8 mouse cellular contexts compared by ENCODE assay signal in genomic region chr17:68273527-68273926, GRCm38 (mm10). TPM values are rescaled to one million over a fixed set of nuclear protein-coding genes. Genes with fewer than 3 reads are reported as not detected.
A peak's percentile ranks its signal among the peaks of the same experiment; 100 is the strongest.
DNase-seq lines count a peak whose midpoint lies in the region; ATAC-seq and TF ChIP-seq lines count a peak whose summit lies in the region.

Gene L3mbtl4, plus strand, starts transcription at chr17:68273797.

- no peak within 1 kb of the TSS for H3K27ac ChIP-seq in kidney, embryonic 14.5 days (ENCODE audit: low read depth, low read length)
- H3K27ac ChIP-seq in kidney, adult 2 months (ENCODE audit: insufficient read depth, low read depth, low read length) = no peak within 1 kb of the TSS
- H3K27ac ChIP-seq in forebrain, embryonic 14.5 days (ENCODE audit: low read depth, low read length) = no peak within 1 kb of the TSS
- no peak within 1 kb of the TSS for H3K27ac ChIP-seq in testis, adult 2 months (ENCODE audit: control insufficient read depth, insufficient read depth, low read depth, low read length)

- H3K4me3 ChIP-seq in kidney, embryonic 14.5 days (ENCODE audit: low read length) = peak within 1 kb of the TSS; percentile 45
- no peak within 1 kb of the TSS for H3K4me3 ChIP-seq in kidney, adult 2 months (ENCODE audit: insufficient read depth, low read depth, low read length)
- H3K4me3 ChIP-seq in forebrain, embryonic 14.5 days (ENCODE audit: low read depth, low read length) = peak within 1 kb of the TSS; percentile 51
- peak within 1 kb of the TSS; percentile 58 for H3K4me3 ChIP-seq in testis, adult 2 months (ENCODE audit: control insufficient read depth, low read depth, low read length)

- under 1% methylated on average over 27 of the region's 29 CpGs for WGBS in kidney, embryonic 14.5 days
- 2% methylated on average over 29 of the region's 29 CpGs for WGBS in kidney, adult 2 months
- WGBS in forebrain, embryonic 14.5 days = 0% methylated on average over 29 of the region's 29 CpGs

- TF ChIP-seq CTCF in kidney, adult 2 months (conservative IDR thresholded peaks at IDR 0.05; ENCODE audit: insufficient read depth, insufficient read length, low read depth, low read length) = no peak
- TF ChIP-seq CTCF in brain, embryonic 14.5 days (IDR thresholded peaks at IDR 0.05; ENCODE audit: borderline replicate concordance, extremely low read depth, insufficient read depth, insufficient read length) = peak; percentile 25; the same call in 1 of the 2 replicates
- no peak for TF ChIP-seq CTCF in testis, adult 2 months (IDR thresholded peaks at IDR 0.05; ENCODE audit: control insufficient read depth, insufficient read depth, insufficient replicate concordance, low read depth, low read length)

- peak; percentile 91 for ATAC-seq in kidney, embryonic 14.5 days (ENCODE audit: low FRiP score, low TSS enrichment)
- ATAC-seq in forebrain, embryonic 14.5 days = peak; percentile 88
- no peak for ATAC-seq in inflammation-experienced regulatory T-cells, adult 6 months

- peaks cover 5% of the 10 kb centered on the region; the same call in 1 of the 2 replicates for H3K4me1 ChIP-seq in kidney, embryonic 14.5 days (ENCODE audit: control insufficient read depth, insufficient read depth, low read length)
- H3K4me1 ChIP-seq in kidney, adult 2 months (ENCODE audit: control insufficient read depth, insufficient read depth, low read length) = peaks cover 4% of the 10 kb centered on the region; the same call in 1 of the 2 replicates
- peaks cover 4% of the 10 kb centered on the region for H3K4me1 ChIP-seq in forebrain, embryonic 14.5 days (ENCODE audit: control insufficient read depth, insufficient read depth, low read length)
- peaks cover 9% of the 10 kb centered on the region for H3K4me1 ChIP-seq in testis, adult 2 months (ENCODE audit: control insufficient read depth, insufficient read depth, low read length)

- H3K9ac ChIP-seq in kidney, embryonic 14.5 days (ENCODE audit: low read depth, low read length) = peak within 1 kb of the TSS; percentile 34; the same call in 1 of the 2 replicates
- H3K9ac ChIP-seq in forebrain, embryonic 14.5 days (ENCODE audit: low read length) = peak within 1 kb of the TSS; percentile 66

- H3K9me3 ChIP-seq in kidney, embryonic 14.5 days (ENCODE audit: control insufficient read depth, low read length) = no peaks in the 10 kb centered on the region
- H3K9me3 ChIP-seq in forebrain, embryonic 14.5 days (replicated peaks; ENCODE audit: control insufficient read depth, low read length) = no peaks in the 10 kb centered on the region

- no peak for TF ChIP-seq POLR2A in kidney, adult 2 months (IDR thresholded peaks at IDR 0.05; ENCODE audit: low read depth, low read length)
- TF ChIP-seq POLR2A in brain, embryonic 14.5 days (IDR thresholded peaks at IDR 0.05; ENCODE audit: borderline replicate concordance, extremely low read depth, insufficient read depth, insufficient read length, poor library complexity, severe bottlenecking) = no peak
- no peak for TF ChIP-seq POLR2A in testis, adult 2 months (IDR thresholded peaks at IDR 0.05; ENCODE audit: control insufficient read depth, low read depth, low read length)

- H3K4me2 ChIP-seq in kidney, embryonic 14.5 days (replicated peaks; ENCODE audit: low read depth, low read length) = peak within 1 kb of the TSS; percentile 87
- peak within 1 kb of the TSS; percentile 99 for H3K4me2 ChIP-seq in forebrain, embryonic 14.5 days (ENCODE audit: low read length)

- peaks cover 23% of the 10 kb centered on the region; the same call in 1 of the 2 replicates for H3K27me3 ChIP-seq in kidney, embryonic 14.5 days (ENCODE audit: control insufficient read depth, insufficient read depth, low read length)
- H3K27me3 ChIP-seq in kidney, adult 2 months (replicated peaks; ENCODE audit: control insufficient read depth, insufficient read depth, low read length) = 0 out of 2 replicates have a peak, but pooled peaks cover 1% of the 10 kb centered on the region
- H3K27me3 ChIP-seq in forebrain, embryonic 14.5 days (replicated peaks; ENCODE audit: control insufficient read depth, insufficient read depth, low read length) = no peaks in the 10 kb centered on the region
- H3K27me3 ChIP-seq in testis, adult 2 months (ENCODE audit: control insufficient read depth, insufficient read depth, low read length) = no peaks in the 10 kb centered on the region

- no peak for DNase-seq in kidney, adult 2 months
- peak; percentile 65 for DNase-seq in brain, embryonic 14.5 days (ENCODE audit: low read depth)
- DNase-seq in forebrain, embryonic 14.5 days (ENCODE audit: low spot score) = peak; percentile 56
- DNase-seq in kidney, postnatal 4 days = peak; percentile 65 to 76
- DNase-seq in mesoderm, embryonic 11.5 days (ENCODE audit: low read depth, low spot score) = peak; percentile 56

- no peaks in the 10 kb centered on the region for H3K36me3 ChIP-seq in kidney, embryonic 14.5 days (ENCODE audit: control insufficient read depth, insufficient read depth, low read length)
- no peaks in the 10 kb centered on the region for H3K36me3 ChIP-seq in kidney, adult 2 months (ENCODE audit: control insufficient read depth, insufficient read depth, low read length)
- no peaks in the 10 kb centered on the region for H3K36me3 ChIP-seq in forebrain, embryonic 14.5 days (ENCODE audit: control insufficient read depth, insufficient read depth, low read length)
- H3K36me3 ChIP-seq in testis, adult 2 months (ENCODE audit: control insufficient read depth, insufficient read depth, low read length) = no peaks in the 10 kb centered on the region

RNA-seq across cellular contexts. Expression of gene L3mbtl4, which starts in this region (rescaled TPM):
- 0.50 and 0.57 TPM in 2 replicates for polyA plus RNA-seq in kidney, embryonic 14.5 days (2014; fragmentation: Nextera tagmentation; extraction: Ambion mirVana)
- polyA plus RNA-seq in kidney, adult 2 months (2012; rRNA removed) = 0.36 and 0.42 TPM in 2 replicates
- 1.6 and 1.8 TPM in 2 replicates for polyA plus RNA-seq in brain, embryonic 14.5 days (2012; rRNA removed)
- polyA plus RNA-seq in forebrain, embryonic 14.5 days (2014; fragmentation: Nextera tagmentation; extraction: Ambion mirVana) = 0.71 and 1.8 TPM in 2 replicates
- polyA plus RNA-seq in testis, adult 2 months (2012; rRNA removed) = 6.8 and 9.3 TPM in 2 replicates
- polyA plus RNA-seq in inflammation-experienced regulatory T-cells, adult 6 months (2017; shearing (Covaris generic)) = under 1 TPM in 1 of 3 experiments, not detected in 2; 0.17 TPM

Comparison
In these comparisons a context has a peak if more than half of its experiments do, and no peak if none do; other contexts are left out.
1. Peak in ATAC-seq, H3K4me3 ChIP-seq, H3K9ac ChIP-seq and H3K4me2 ChIP-seq in kidney, embryonic 14.5 days; RNA of the gene not detected or under 1 TPM.